Mouse (Mus musculus) megakaryocyte, adult 5-6 weeks (primary cell): ENCODE results near the gene Cc2d2b. TPM values are rescaled to one million over a fixed set of nuclear protein-coding genes. Genes with fewer than 3 reads are reported as not detected.

Source experiments
- ATAC-seq: 2 replicates; pipeline ENCODE4 v1.8.0; 2016; ENCODE audit warnings: mild to moderate bottlenecking, inconsistent platforms; ENCODE audit not compliant: poor library complexity, severe bottlenecking
- total RNA-seq, 2 experiments: library from RNA; stranded (forward) in 1 of 2; stranded (reverse) in 1 of 2; fragments of 153-499, 151-499 nt in 1 of 2; fragments of 221-1000, 200-1000 nt in 1 of 2; gene quantifications; 2 replicates each; pipeline versions ENCODE4 v1.2.3 to v1.2.4; 2015 to 2017

Cc2d2b gene
- total RNA-seq, 2 experiments from 2014 or later, result not detected

DNA sequence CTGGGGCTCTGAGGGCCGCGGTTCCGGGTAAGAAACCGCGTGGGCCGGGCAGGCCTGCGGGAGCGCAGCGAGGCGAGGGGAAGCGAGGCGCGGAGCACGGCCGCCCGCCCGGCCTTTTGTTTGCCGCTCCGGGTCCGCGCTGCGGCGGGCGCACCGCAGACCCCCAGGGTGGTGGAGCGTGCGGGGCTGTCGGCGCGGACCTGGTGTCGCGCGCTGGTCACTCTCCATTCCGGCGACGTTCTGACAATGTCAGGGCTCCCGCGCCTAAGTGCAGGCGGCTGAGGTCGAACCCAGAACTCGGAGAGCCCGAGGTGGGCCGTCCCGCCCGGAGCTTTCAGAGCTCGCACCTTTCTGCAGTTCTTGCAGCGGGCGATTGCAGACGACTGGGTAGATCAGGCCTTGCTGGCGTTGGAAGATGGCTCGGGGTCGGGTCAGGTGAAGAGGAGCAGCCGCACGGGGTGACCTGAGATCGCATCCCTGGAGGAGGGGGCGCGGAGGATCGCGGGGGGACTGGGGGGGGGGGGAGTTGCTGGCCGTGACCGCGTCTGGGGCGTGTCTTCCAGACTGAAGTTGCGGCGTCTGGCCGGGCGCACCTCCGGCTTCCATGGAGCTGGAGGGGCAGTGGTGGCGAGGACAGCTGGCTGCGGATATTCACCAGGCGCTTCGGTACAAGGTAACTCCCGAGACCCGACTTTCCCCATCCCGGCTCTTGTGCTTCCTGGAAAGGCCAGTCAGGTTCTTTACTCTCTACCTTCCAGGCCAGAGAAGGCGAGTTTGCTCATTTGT is 83.1 kb downstream of the Cc2d2b start:
- ATAC-seq, result peak; percentile 45

DNA sequence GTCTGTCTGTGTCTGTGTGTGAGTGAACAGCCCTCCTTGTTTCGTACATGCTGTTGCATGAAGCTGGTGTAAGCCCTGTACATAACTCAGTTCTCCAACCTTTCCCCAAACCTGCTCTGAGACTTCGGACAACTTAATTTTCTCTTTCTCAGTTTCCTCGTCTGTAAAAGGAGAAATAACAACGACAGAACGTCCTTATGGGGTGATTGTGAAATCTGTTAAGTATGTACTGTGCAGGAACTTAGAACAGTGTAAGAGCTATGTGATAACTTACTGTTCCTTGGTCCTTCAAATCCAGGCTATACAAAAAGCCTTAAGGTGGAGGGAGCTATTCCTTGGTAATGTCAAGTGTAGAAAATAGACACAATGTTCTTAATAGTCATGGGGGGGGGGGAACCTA is 83.8 kb downstream of the Cc2d2b start:
- peak; percentile 43 for ATAC-seq

DNA sequence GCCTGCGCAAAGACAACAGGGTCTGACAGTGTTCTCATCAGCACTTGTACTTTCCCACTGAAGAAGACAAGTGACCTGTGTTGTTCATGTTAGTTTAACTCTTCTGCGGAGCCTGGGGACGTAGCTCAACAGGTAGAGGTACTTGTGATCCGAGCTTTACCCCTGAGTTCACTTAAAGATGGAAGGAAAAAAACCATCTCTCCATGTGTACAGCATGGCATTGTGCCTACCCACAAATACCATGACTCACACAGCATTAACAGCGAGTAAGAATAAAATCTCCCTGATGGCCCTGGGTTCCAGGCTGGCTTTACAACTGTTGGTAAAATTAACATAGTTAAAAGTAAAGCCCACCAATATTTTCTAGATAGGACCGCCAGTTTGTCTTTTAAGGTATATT is 85.9 kb downstream of the Cc2d2b start:
- ATAC-seq, result no peak

GRCm38 (mm10) chr19:40838205-40838604 is 89.7 kb downstream of the Cc2d2b start:
- ATAC-seq, result no peak

DNA sequence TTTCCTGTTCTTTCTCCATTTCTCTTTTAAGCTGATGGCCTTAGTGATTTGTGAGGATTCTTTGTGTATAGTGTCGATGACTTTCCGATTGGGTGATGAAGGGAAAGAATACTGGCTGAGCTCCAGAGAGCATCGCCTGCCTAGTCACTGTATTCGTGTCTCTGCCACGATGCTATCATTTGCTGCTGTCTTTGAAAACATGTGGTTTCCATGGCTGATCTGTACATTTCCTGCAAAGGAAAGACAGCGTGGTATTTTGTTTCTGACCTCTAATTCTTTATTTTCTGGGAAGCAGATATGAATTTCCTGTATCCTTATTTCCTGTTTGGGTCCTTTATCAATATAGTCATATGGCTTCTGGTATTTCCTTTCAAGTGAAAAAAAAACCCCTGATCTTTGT is 91.8 kb downstream of the Cc2d2b start:
- ATAC-seq, result no peak

DNA sequence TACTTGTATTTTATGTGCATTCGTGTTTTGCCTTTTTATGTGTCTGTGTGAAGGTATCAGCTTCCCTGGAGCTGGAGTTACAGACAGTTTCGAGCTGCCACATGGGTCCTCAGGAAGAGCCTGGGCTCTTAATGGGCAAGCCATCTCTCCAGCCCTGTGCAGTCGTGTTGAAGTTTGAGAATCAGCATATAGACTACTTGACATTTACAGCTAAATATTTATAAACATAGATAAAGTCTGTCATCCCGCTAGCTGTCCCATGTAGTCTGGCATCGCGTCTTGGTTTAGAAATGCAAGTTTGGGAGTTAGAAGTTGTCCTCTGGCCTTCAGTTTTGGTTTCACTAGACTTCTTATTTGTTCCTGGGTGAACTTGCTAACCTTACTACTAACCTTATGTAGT is 92.5 kb downstream of the Cc2d2b start:
- ATAC-seq, result no peak

DNA sequence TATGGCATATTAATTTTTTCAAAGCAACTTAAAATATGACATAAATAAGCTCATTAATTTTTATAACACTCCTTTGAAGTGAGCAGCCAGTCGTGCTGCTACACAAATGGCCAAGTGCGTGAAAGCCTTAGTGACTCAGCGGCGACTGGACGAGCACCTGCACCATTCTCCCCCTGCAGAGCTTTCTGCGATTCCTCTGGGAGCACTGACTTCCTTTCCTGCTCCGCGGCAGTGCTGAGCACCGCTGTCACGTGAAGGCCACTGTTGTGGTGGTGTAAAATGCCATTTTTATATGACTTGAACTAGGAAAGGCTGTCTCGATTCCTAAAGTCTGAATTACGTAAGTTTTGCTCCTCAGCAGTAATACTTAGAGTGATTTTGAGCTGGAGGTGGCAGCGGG is 93.0 kb downstream of the Cc2d2b start:
- no peak for ATAC-seq

DNA sequence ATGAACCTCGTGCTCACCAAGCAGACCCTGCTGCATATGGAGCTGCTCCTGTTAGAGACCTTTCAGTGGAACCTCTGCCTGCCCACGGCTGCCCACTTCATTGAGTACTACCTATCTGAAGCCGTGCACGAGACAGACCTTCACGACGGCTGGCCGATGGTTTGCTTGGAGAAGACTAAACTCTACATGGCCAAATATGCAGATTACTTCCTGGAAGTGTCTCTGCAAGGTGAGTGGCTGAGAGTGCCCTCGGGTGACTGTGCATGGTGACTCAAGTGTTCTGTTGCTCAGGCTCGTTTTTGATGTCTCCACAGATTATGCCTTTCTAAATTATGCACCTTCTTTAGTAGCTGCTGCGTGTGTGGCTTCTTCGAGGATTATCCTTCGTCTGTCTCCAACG is 96.2 kb downstream of the Cc2d2b start:
- ATAC-seq, result no peak

DNA sequence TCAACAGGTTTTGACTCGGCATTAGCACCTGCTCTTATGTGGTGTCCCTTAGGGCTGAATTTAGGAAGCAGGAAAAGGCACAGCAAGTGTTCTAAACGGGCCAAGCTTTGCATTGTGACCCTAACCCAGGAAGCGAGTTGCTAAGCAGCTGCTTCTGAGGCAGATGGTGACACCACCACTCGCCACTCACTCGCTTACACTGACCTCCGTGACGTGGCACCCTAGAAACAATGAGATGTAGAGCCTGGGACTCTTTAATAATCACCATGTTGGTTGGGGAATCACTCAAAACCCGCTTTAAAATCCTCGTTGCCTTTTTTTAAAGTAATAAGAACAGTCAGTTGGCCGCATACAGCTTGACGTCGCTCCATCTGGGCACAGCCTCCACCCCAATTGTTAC is 100.8 kb downstream of the Cc2d2b start:
- no peak for ATAC-seq

DNA sequence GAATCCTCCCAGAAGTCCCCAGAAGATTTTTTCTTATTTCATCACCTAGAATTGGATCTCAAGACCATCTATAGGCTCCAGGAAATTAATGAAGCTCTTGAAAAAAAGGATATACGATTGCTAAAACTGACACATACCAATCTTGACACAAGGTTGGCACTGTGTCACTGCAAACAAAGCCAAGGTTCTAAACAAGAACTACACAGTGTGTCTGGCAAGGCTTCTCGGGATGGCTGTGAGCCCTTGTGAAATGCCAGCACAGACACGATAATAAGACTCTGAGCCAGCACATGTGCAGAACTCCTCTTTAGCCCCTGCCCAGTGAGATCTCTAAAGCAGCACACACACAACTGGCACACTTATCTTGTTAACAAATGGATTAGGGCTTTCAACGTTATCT is 111.0 kb downstream of the Cc2d2b start:
- no peak for ATAC-seq

GRCm38 (mm10) chr19:40868284-40868683 is 119.7 kb downstream of the Cc2d2b start:
- ATAC-seq, result no peak

DNA sequence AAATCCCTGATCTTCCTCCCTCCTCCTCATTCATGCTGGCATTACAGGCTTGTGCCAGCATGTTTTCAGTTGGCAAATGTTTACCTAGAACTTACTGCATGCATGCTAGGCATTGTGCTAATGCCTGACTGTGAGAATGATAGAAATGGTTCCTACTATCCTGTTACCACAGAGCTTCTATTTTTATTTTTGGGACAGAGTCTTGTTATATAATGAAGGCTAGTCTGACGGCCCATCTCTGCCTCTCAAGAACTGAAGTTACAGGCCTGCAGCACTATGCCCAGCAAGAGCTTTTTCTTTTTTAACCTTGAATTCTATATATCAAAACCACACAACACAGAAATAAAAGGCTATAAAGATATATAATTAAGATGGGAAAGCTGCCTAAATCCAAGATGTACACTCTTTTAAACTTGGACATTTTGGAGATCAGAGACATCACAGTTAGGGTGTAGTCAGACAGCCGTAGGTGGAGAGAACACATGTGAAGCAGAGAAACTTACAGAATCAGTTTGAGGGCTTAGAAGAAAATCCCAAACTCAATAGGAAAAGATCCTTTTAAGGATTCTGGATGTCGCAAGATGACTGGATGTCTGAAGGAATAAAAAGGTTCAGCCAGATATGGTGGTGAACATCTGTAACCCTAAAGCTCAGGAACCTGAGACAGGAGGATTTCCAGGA is 121.0 kb downstream of the Cc2d2b start:
- ATAC-seq, result no peak

DNA sequence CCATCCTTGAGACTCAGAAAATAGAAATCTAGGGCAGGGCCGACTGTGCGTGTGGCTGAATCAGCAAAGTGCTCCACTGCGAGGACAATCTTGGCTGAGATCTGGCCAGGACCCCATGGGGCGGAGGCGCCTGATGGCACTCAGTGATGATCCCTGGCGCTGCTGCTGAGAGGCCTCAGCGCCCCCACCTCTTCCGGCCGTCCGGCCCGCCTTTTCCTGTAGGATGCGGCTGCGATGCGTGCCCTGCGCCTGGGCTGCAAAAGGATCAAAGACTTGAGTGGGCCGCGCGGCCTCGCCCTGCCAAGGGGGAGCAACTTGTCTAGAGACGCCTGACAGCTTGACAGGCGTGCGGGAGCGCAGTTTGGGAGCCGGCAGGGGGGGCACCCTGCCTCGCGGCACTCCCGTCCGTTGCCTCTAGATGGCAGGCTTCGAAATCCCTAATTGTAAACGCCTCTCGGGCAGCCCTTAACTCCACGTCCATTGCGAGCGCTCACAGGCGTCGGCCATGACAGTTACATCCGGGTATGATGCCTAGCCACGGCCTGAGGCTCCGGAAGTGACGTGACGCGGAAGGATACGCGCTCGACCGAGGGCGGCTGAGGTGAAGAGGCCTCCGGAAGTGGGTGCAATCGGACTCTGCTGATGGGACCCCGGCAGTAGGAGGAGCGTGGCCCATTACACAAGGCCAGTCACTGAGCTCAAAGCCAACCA is 124.6 kb downstream of the Cc2d2b start:
- peak; percentile 100 for ATAC-seq

Other genes starting within 250 kb of the Cc2d2b start
- gene Sorbs1, start 235.0 kb upstream of the Cc2d2b start, total RNA-seq (2015), result 1.7 and 2.1 TPM in 2 replicates
- gene Sorbs1, start 235.0 kb upstream of the Cc2d2b start, total RNA-seq (2017), result 2.5 and 5.2 TPM in 2 replicates
- gene Aldh18a1, start 160.3 kb upstream of the Cc2d2b start, total RNA-seq (2015), result 8.3 and 10.5 TPM in 2 replicates
- 6.5 and 7.6 TPM in 2 replicates for gene Aldh18a1, start 160.3 kb upstream of the Cc2d2b start, total RNA-seq (2017)
- 2.5 and 5.8 TPM in 2 replicates for gene Tctn3, start 136.5 kb upstream of the Cc2d2b start, total RNA-seq (2015)
- 1.6 and 3.2 TPM in 2 replicates for gene Tctn3, start 136.5 kb upstream of the Cc2d2b start, total RNA-seq (2017)
- 21.8 and 22.3 TPM in 2 replicates for gene Entpd1, start 136.4 kb upstream of the Cc2d2b start, total RNA-seq (2015)
- 44.0 and 51.9 TPM in 2 replicates for gene Entpd1, start 136.4 kb upstream of the Cc2d2b start, total RNA-seq (2017)
- gene Ccnj, start 82.5 kb downstream of the Cc2d2b start, total RNA-seq (2015), result 1.7 and 3.6 TPM in 2 replicates
- gene Ccnj, start 82.5 kb downstream of the Cc2d2b start, total RNA-seq (2017), result 3.8 and 7.4 TPM in 2 replicates
- 21.4 and 30.3 TPM in 2 replicates for gene Zfp518a, start 146.0 kb downstream of the Cc2d2b start, total RNA-seq (2015)
- gene Zfp518a, start 146.0 kb downstream of the Cc2d2b start, total RNA-seq (2017), result 24.7 and 31.4 TPM in 2 replicates
- gene Blnk, start 245.8 kb downstream of the Cc2d2b start, total RNA-seq (2015), result 3.0 and 3.4 TPM in 2 replicates
- gene Blnk, start 245.8 kb downstream of the Cc2d2b start, total RNA-seq (2017), result 1.9 and 2.4 TPM in 2 replicates